Mouse (Mus musculus) intestine, embryonic 15.5 days (tissue): ENCODE results near the gene Tmem213. TPM values are rescaled to one million over a fixed set of nuclear protein-coding genes. Genes with fewer than 3 reads are reported as not detected.

Experiments
- ATAC-seq: fragments of 200-750 bp; cut with Nextera tagmentation; 2 replicates; pipeline ENCODE4 v1.8.0; 2017; ENCODE audit warnings: moderate TSS enrichment, moderate library complexity
- H3K27ac ChIP-seq: fragments of 300-500 bp; sonication (generic); 2 replicates; pipeline ENCODE4 v1.5.1; 2015; ENCODE audit warnings: mild to moderate bottlenecking, inconsistent platforms
- H3K27me3 ChIP-seq: fragments of 300-500 bp; sonication (generic); replicated peaks from 2 replicates; pipeline ENCODE4 v1.6.1; 2015; ENCODE audit warnings: inconsistent platforms
- H3K36me3 ChIP-seq: fragments of 300-500 bp; sonication (generic); 2 replicates; pipeline ENCODE4 v1.6.1; 2015; ENCODE audit warnings: inconsistent platforms
- H3K4me1 ChIP-seq: fragments of 300-500 bp; sonication (generic); replicated peaks from 2 replicates; pipeline ENCODE4 v1.6.1; 2015; ENCODE audit warnings: inconsistent platforms
- H3K4me2 ChIP-seq: fragments of 300-500 bp; sonication (generic); replicated peaks from 2 replicates; pipeline ENCODE4 v1.6.1; 2015; ENCODE audit warnings: mild to moderate bottlenecking, inconsistent platforms
- H3K4me3 ChIP-seq: fragments of 300-500 bp; sonication (generic); replicated peaks from 2 replicates; pipeline ENCODE4 v1.5.1; 2015; ENCODE audit warnings: inconsistent platforms
- H3K9ac ChIP-seq: fragments of 300-500 bp; sonication (generic); 2 replicates; pipeline ENCODE4 v1.6.1; 2015; ENCODE audit warnings: inconsistent platforms
- H3K9me3 ChIP-seq: fragments of 300-500 bp; sonication (generic); 2 replicates; pipeline ENCODE4 v1.6.1; 2016; ENCODE audit warnings: inconsistent platforms
- WGBS: fragments of 180-500 bp; shearing (Covaris S2); methylation state at CpG from one replicate; pipeline ENCODE4 v1.1.7; 2015; 5-methylcytosine and 5-hydroxymethylcytosine counted together
- polyA plus RNA-seq: library from polyadenylated mRNA; unstranded; fragments of >200 nt; fragmentation: Nextera tagmentation; extraction: Ambion mirVana; gene quantifications from 2 replicates; pipeline ENCODE4 v1.2.1, GENCODE M21; 2015

Tmem213 gene
- 0.57 TPM in 1 of 2 replicates, not detected in the other for polyA plus RNA-seq

GRCm38 (mm10) chr6:38109160-38109795 is at the start of gene Tmem213:
Gene Tmem213 (plus strand): TSS chr6:38109255.
- Histone ChIP-seq H3K4me1 (0 out of 2 replicates have a peak, but pooled peaks cover 2% of the 10 kb centered on the region), H3K4me3 (no peak within 1 kb of the TSS), H3K4me2 (no peak within 1 kb of the TSS; the same call in 1 of the 2 replicates), H3K36me3 (no peaks in the 10 kb centered on the region), H3K27ac (no peak within 1 kb of the TSS), H3K27me3 (no peaks in the 10 kb centered on the region), H3K9me3 (no peaks in the 10 kb centered on the region), H3K9ac (no peak within 1 kb of the TSS)
- 27% methylated on average over 9 of the region's 9 CpGs for WGBS
- peak; percentile 38; the same call in 1 of the 2 replicates for ATAC-seq

- Histone ChIP-seq H3K27ac (no peak overlapping the region), H3K4me1 (no peaks in the 10 kb centered on the region), H3K36me3 (no peaks in the 10 kb centered on the region), H3K4me2 (no peak overlapping the region), H3K9me3 (no peaks in the 10 kb centered on the region), H3K27me3 (no peaks in the 10 kb centered on the region), H3K4me3 (no peak overlapping the region), H3K9ac (no peak overlapping the region)
- ATAC-seq: no peak
- WGBS: 81% methylated on average over 2 of the region's 2 CpGs
Observed at GRCm38 (mm10) chr6:38064621-38065020, 44.4 kb upstream of the Tmem213 start.

GRCm38 (mm10) chr6:38065122-38065500 is 43.9 kb upstream of the Tmem213 start:
- 82% methylated on average over 3 of the region's 3 CpGs for WGBS
- no peaks in the 10 kb centered on the region for H3K4me1 ChIP-seq
- H3K27ac ChIP-seq: no peak overlapping the region
- no peaks in the 10 kb centered on the region for H3K36me3 ChIP-seq
- no peaks in the 10 kb centered on the region for H3K9me3 ChIP-seq
- no peak for ATAC-seq
- H3K9ac ChIP-seq: no peak overlapping the region
- H3K4me3 ChIP-seq: no peak overlapping the region
- no peak overlapping the region for H3K4me2 ChIP-seq
- H3K27me3 ChIP-seq: no peaks in the 10 kb centered on the region

GRCm38 (mm10) chr6:38065501-38066122 is 43.4 kb upstream of the Tmem213 start:
- ATAC-seq: no peak
- no peak overlapping the region for H3K4me3 ChIP-seq

GRCm38 (mm10) chr6:38066215-38066614 is 42.8 kb upstream of the Tmem213 start:
- no peaks in the 10 kb centered on the region for H3K4me1 ChIP-seq

More at GRCm38 (mm10) chr6:38065501-38066122, 43.4 kb upstream of the Tmem213 start:
- Histone ChIP-seq H3K4me2 (no peak overlapping the region), H3K4me1 (no peaks in the 10 kb centered on the region), H3K9ac (no peak overlapping the region), H3K36me3 (no peaks in the 10 kb centered on the region), H3K27ac (no peak overlapping the region), H3K9me3 (no peaks in the 10 kb centered on the region), H3K27me3 (no peaks in the 10 kb centered on the region)
- 71% methylated on average over 11 of the region's 11 CpGs for WGBS

GRCm38 (mm10) chr6:38071256-38071655 is 37.8 kb upstream of the Tmem213 start:
- no peaks in the 10 kb centered on the region for H3K9me3 ChIP-seq
- ATAC-seq: no peak
- H3K36me3 ChIP-seq: no peaks in the 10 kb centered on the region
- H3K4me2 ChIP-seq: no peak overlapping the region
- no peak overlapping the region for H3K27ac ChIP-seq
- no peaks in the 10 kb centered on the region for H3K27me3 ChIP-seq
- H3K4me1 ChIP-seq: no peaks in the 10 kb centered on the region
- 92% methylated on average over 4 of the region's 4 CpGs for WGBS
- no peak overlapping the region for H3K9ac ChIP-seq
- no peak overlapping the region for H3K4me3 ChIP-seq

More at GRCm38 (mm10) chr6:38066215-38066614, 42.8 kb upstream of the Tmem213 start:
- Histone ChIP-seq H3K9me3 (no peaks in the 10 kb centered on the region), H3K27ac (no peak overlapping the region), H3K4me2 (no peak overlapping the region), H3K27me3 (no peaks in the 10 kb centered on the region), H3K9ac (no peak overlapping the region), H3K4me3 (no peak overlapping the region), H3K36me3 (no peaks in the 10 kb centered on the region)
- ATAC-seq: peak; percentile 72
- WGBS: 6% methylated on average over 5 of the region's 5 CpGs

- peak; percentile 36; the same call in 1 of the 2 replicates for ATAC-seq
- no peak overlapping the region for H3K4me3 ChIP-seq
- no peak overlapping the region for H3K4me2 ChIP-seq
- 60% methylated on average over 5 of the region's 5 CpGs for WGBS
- no peaks in the 10 kb centered on the region for H3K27me3 ChIP-seq
- no peak overlapping the region for H3K27ac ChIP-seq
- H3K9me3 ChIP-seq: no peaks in the 10 kb centered on the region
- H3K9ac ChIP-seq: no peak overlapping the region
- H3K4me1 ChIP-seq: no peaks in the 10 kb centered on the region
- no peaks in the 10 kb centered on the region for H3K36me3 ChIP-seq
Observed at GRCm38 (mm10) chr6:38072137-38072796, 36.8 kb upstream of the Tmem213 start.

GRCm38 (mm10) chr6:38073592-38073991 is 35.5 kb upstream of the Tmem213 start:
- WGBS: 85% methylated on average over 3 of the region's 3 CpGs
- no peak overlapping the region for H3K27ac ChIP-seq
- ATAC-seq: no peak

GRCm38 (mm10) chr6:38080364-38080763 is 28.7 kb upstream of the Tmem213 start:
- H3K27ac ChIP-seq: no peak overlapping the region
- H3K9me3 ChIP-seq: no peaks in the 10 kb centered on the region
- H3K4me2 ChIP-seq: no peak overlapping the region
- 57% methylated on average over 4 of the region's 4 CpGs for WGBS
- no peaks in the 10 kb centered on the region for H3K36me3 ChIP-seq
- H3K4me3 ChIP-seq: no peak overlapping the region
- H3K9ac ChIP-seq: no peak overlapping the region
- ATAC-seq: no peak
- no peaks in the 10 kb centered on the region for H3K27me3 ChIP-seq
- H3K4me1 ChIP-seq: peaks cover 6% of the 10 kb centered on the region; the same call in 1 of the 2 replicates

More at GRCm38 (mm10) chr6:38073592-38073991, 35.5 kb upstream of the Tmem213 start:
- Histone ChIP-seq H3K9me3 (no peaks in the 10 kb centered on the region), H3K36me3 (no peaks in the 10 kb centered on the region), H3K27me3 (no peaks in the 10 kb centered on the region), H3K9ac (no peak overlapping the region), H3K4me2 (no peak overlapping the region), H3K4me1 (no peaks in the 10 kb centered on the region), H3K4me3 (no peak overlapping the region)

- Histone ChIP-seq H3K4me1 (peaks cover 6% of the 10 kb centered on the region; the same call in 1 of the 2 replicates), H3K36me3 (no peaks in the 10 kb centered on the region), H3K4me2 (no peak overlapping the region), H3K4me3 (no peak overlapping the region), H3K27ac (0 out of 2 replicates have a peak overlapping the region, but pooled peaks have one; percentile 36), H3K27me3 (no peaks in the 10 kb centered on the region), H3K9ac (no peak overlapping the region), H3K9me3 (no peaks in the 10 kb centered on the region)
- 46% methylated on average over 11 of the region's 11 CpGs for WGBS
- ATAC-seq: peak; percentile 62
Observed at GRCm38 (mm10) chr6:38081727-38082341, 27.2 kb upstream of the Tmem213 start.

GRCm38 (mm10) chr6:38083204-38083603 is 25.9 kb upstream of the Tmem213 start:
- Histone ChIP-seq H3K4me2 (no peak overlapping the region), H3K4me1 (peaks cover 6% of the 10 kb centered on the region; the same call in 1 of the 2 replicates), H3K27ac (no peak overlapping the region), H3K27me3 (no peaks in the 10 kb centered on the region), H3K9me3 (no peaks in the 10 kb centered on the region), H3K9ac (no peak overlapping the region), H3K36me3 (no peaks in the 10 kb centered on the region), H3K4me3 (no peak overlapping the region)
- ATAC-seq: no peak
- WGBS: 41% methylated on average over 4 of the region's 4 CpGs
